Mouse (Mus musculus) ES-Bruce4 (cell line): ENCODE measurements around the gene Fzd10. TPM values are rescaled to one million over a fixed set of nuclear protein-coding genes. Genes with fewer than 3 reads are reported as not detected.

Experiments
- H3K27ac ChIP-seq: 2 replicates; pipeline ENCODE4 v1.5.1; 2012; ENCODE audit warnings: low read length, inconsistent platforms; ENCODE audit not compliant: insufficient read depth
- H3K27me3 ChIP-seq: 2 replicates; pipeline ENCODE4 v1.6.1; 2012; ENCODE audit warnings: mild to moderate bottlenecking, low read length, inconsistent platforms; ENCODE audit not compliant: control insufficient read depth, poor library complexity, insufficient read depth, severe bottlenecking
- H3K36me3 ChIP-seq: 2 replicates; pipeline ENCODE4 v1.6.1; 2012; ENCODE audit warnings: inconsistent platforms, mild to moderate bottlenecking, low read length, moderate library complexity; ENCODE audit not compliant: control insufficient read depth, poor library complexity, insufficient read depth, severe bottlenecking
- H3K4me1 ChIP-seq: one replicate; pipeline ENCODE4 v1.8.1; 2011; ENCODE audit warnings: low read length; ENCODE audit not compliant: control insufficient read depth, insufficient read depth
- H3K4me3 ChIP-seq: 2 replicates; pipeline ENCODE4 v1.5.1; 2011; ENCODE audit warnings: low read depth, mild to moderate bottlenecking, low read length
- H3K9ac ChIP-seq: 2 replicates; pipeline ENCODE4 v1.6.1; 2012; ENCODE audit warnings: low read depth, mild to moderate bottlenecking, inconsistent platforms; ENCODE audit not compliant: poor library complexity, severe bottlenecking
- H3K9me3 ChIP-seq: replicated peaks from 2 replicates; pipeline ENCODE4 v1.6.1; 2012; ENCODE audit warnings: mild to moderate bottlenecking, low read length, inconsistent platforms; ENCODE audit not compliant: control insufficient read depth, poor library complexity, insufficient read depth, severe bottlenecking
- CTCF ChIP-seq: IDR thresholded peaks from one replicate; pipeline ENCODE4 v1.8.1; 2011; ENCODE audit warnings: low read depth, low read length
- EP300 ChIP-seq: IDR thresholded peaks from 2 replicates; pipeline ENCODE4 v1.6.1; 2011; ENCODE audit warnings: low read depth, low read length; ENCODE audit not compliant: insufficient read depth
- POLR2A ChIP-seq: IDR thresholded peaks from one replicate; pipeline ENCODE4 v1.8.1; 2011; ENCODE audit warnings: low read length; ENCODE audit not compliant: insufficient read depth
- polyA plus RNA-seq: library from polyadenylated mRNA; stranded (reverse); fragments of >200 nt; gene quantifications from 2 replicates; pipeline ENCODE4 v1.2.4, GENCODE M21; 2011; ENCODE audit warnings: low read depth; ENCODE audit not compliant: missing spikeins, insufficient read depth, insufficient read length

The Fzd10 gene
- polyA plus RNA-seq, 1 experiment = 14.2 TPM

GRCm38 (mm10) chr5:128637071-128638015 lies 36.7 kb downstream of the Fzd10 start:
- Histone ChIP-seq H3K4me1 (no peaks in the 10 kb centered on the region), H3K36me3 (no peaks in the 10 kb centered on the region), H3K4me3 (no peak overlapping the region), H3K27me3 (no peaks in the 10 kb centered on the region), H3K27ac (no peak overlapping the region), H3K9me3 (no peaks in the 10 kb centered on the region), H3K9ac (no peak overlapping the region)
- TF ChIP-seq CTCF (peak; percentile 25), EP300 (no peak)

- H3K4me3 ChIP-seq = no peak overlapping the region
- H3K4me1 ChIP-seq = no peaks in the 10 kb centered on the region
- H3K27ac ChIP-seq = no peak overlapping the region
- H3K9me3 ChIP-seq = no peaks in the 10 kb centered on the region
- TF ChIP-seq EP300 = no peak
- TF ChIP-seq CTCF = no peak
- TF ChIP-seq POLR2A = no peak
- no peaks in the 10 kb centered on the region for H3K27me3 ChIP-seq
- no peak overlapping the region for H3K9ac ChIP-seq
- no peaks in the 10 kb centered on the region for H3K36me3 ChIP-seq
Measured at GRCm38 (mm10) chr5:128638716-128639115, 38.1 kb downstream of the Fzd10 start.

- no peaks in the 10 kb centered on the region for H3K27me3 ChIP-seq
- no peaks in the 10 kb centered on the region for H3K9me3 ChIP-seq
- H3K4me3 ChIP-seq = no peak overlapping the region
- no peak overlapping the region for H3K27ac ChIP-seq
- no peaks in the 10 kb centered on the region for H3K4me1 ChIP-seq
- H3K36me3 ChIP-seq = no peaks in the 10 kb centered on the region
- TF ChIP-seq EP300 = no peak
- TF ChIP-seq CTCF = no peak
- TF ChIP-seq POLR2A = no peak
- no peak overlapping the region for H3K9ac ChIP-seq
Measured at GRCm38 (mm10) chr5:128643065-128643464, 42.4 kb downstream of the Fzd10 start.

- TF ChIP-seq POLR2A = no peak
- no peak for TF ChIP-seq CTCF
- TF ChIP-seq EP300 = no peak
- Histone ChIP-seq H3K9me3 (no peaks in the 10 kb centered on the region), H3K4me3 (no peak overlapping the region), H3K36me3 (no peaks in the 10 kb centered on the region), H3K9ac (no peak overlapping the region), H3K4me1 (no peaks in the 10 kb centered on the region), H3K27me3 (no peaks in the 10 kb centered on the region), H3K27ac (no peak overlapping the region)
Measured at GRCm38 (mm10) chr5:128645720-128646119, 45.1 kb downstream of the Fzd10 start.

- Histone ChIP-seq H3K27ac (no peak overlapping the region), H3K9me3 (no peaks in the 10 kb centered on the region), H3K9ac (no peak overlapping the region), H3K36me3 (no peaks in the 10 kb centered on the region), H3K4me1 (no peaks in the 10 kb centered on the region), H3K27me3 (no peaks in the 10 kb centered on the region), H3K4me3 (no peak overlapping the region)
- no peak for TF ChIP-seq CTCF
- no peak for TF ChIP-seq EP300
- no peak for TF ChIP-seq POLR2A
Measured at GRCm38 (mm10) chr5:128646286-128646685, 45.6 kb downstream of the Fzd10 start.

- no peak overlapping the region for H3K4me3 ChIP-seq
- H3K27ac ChIP-seq = no peak overlapping the region
- H3K9me3 ChIP-seq = no peaks in the 10 kb centered on the region
- TF ChIP-seq CTCF (no peak), EP300 (no peak), POLR2A (no peak)
- no peak overlapping the region for H3K9ac ChIP-seq
- no peaks in the 10 kb centered on the region for H3K27me3 ChIP-seq
- no peaks in the 10 kb centered on the region for H3K4me1 ChIP-seq
- no peaks in the 10 kb centered on the region for H3K36me3 ChIP-seq
Measured at GRCm38 (mm10) chr5:128647221-128647730, 46.6 kb downstream of the Fzd10 start.
